Mouse (Mus musculus) neural tube, embryonic 14.5 days (tissue): ENCODE measurements around the gene Mycbpap. TPM values are rescaled to one million over a fixed set of nuclear protein-coding genes. Genes with fewer than 3 reads are reported as not detected.

Source experiments
- ATAC-seq: fragments of 200-750 bp; cut with Nextera tagmentation; 2 replicates; pipeline ENCODE4 v1.8.0; 2017; ENCODE audit warnings: low read depth, mild to moderate bottlenecking, moderate TSS enrichment, moderate library complexity
- H3K27ac ChIP-seq: fragments of 300-500 bp; sonication (generic); 2 replicates; pipeline ENCODE4 v1.5.1; 2014; ENCODE audit warnings: low read depth, mild to moderate bottlenecking, control low read depth, low read length, moderate library complexity, mixed read lengths
- H3K27me3 ChIP-seq: fragments of 300-500 bp; sonication (generic); 2 replicates; pipeline ENCODE4 v1.6.1; 2014; ENCODE audit warnings: low read length; ENCODE audit not compliant: control insufficient read depth, insufficient read depth
- H3K36me3 ChIP-seq: fragments of 300-500 bp; sonication (generic); 2 replicates; pipeline ENCODE4 v1.6.1; 2014; ENCODE audit warnings: low read length, mixed read lengths; ENCODE audit not compliant: control insufficient read depth, insufficient read depth
- H3K4me1 ChIP-seq: fragments of 300-500 bp; sonication (generic); 2 replicates; pipeline ENCODE4 v1.6.1; 2014; ENCODE audit warnings: low read length; ENCODE audit not compliant: control insufficient read depth, insufficient read depth
- H3K4me2 ChIP-seq: fragments of 300-500 bp; sonication (generic); 2 replicates; pipeline ENCODE4 v1.6.1; 2014; ENCODE audit warnings: mild to moderate bottlenecking, low read depth, low read length, control low read depth
- H3K4me3 ChIP-seq: fragments of 300-500 bp; sonication (generic); 2 replicates; pipeline ENCODE4 v1.5.1; 2014; ENCODE audit warnings: low read depth, low read length, control low read depth, mixed read lengths
- H3K9ac ChIP-seq: fragments of 300-500 bp; sonication (generic); replicated peaks from 2 replicates; pipeline ENCODE4 v1.6.1; 2014; ENCODE audit warnings: low read depth, mild to moderate bottlenecking, control low read depth, low read length, mixed read lengths
- H3K9me3 ChIP-seq: fragments of 300-500 bp; sonication (generic); 2 replicates; pipeline ENCODE4 v1.6.1; 2016; ENCODE audit warnings: low read length; ENCODE audit not compliant: control insufficient read depth
- WGBS: fragments of 180-500 bp; shearing (Covaris S2); extraction: QIAGEN DNeasy Blood & Tissue Kit; methylation state at CpG from one replicate; pipeline ENCODE4 v1.1.7; 2014; 5-methylcytosine and 5-hydroxymethylcytosine counted together
- polyA plus RNA-seq: library from polyadenylated mRNA; unstranded; fragments of >200 nt; fragmentation: Nextera tagmentation; extraction: Ambion mirVana; gene quantifications from 2 replicates; pipeline ENCODE4 v1.2.1, GENCODE M21; 2014

The Mycbpap gene
- polyA plus RNA-seq, 1 experiment from 2014 or later, result 2.0 TPM

DNA sequence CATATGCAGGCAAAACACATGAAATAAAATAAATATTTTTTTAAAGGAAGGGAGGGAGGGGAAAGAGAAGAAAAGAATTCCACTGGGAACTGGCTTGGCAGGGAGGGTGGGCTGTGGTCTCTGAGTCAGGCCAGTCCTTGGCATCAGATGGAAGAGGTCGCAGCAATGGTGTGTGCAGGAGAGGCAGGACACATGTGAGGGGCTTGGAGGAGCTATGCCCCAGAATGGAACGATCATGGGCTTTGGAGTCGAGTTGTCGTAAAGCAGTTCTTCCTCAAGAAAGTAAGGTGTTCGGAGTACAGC is 28.9 kb upstream of the Mycbpap start:
- Histone ChIP-seq H3K9ac (no peak overlapping the region), H3K36me3 (no peaks in the 10 kb centered on the region), H3K4me1 (peaks cover 6% of the 10 kb centered on the region), H3K4me3 (no peak overlapping the region), H3K27me3 (no peaks in the 10 kb centered on the region), H3K9me3 (no peaks in the 10 kb centered on the region), H3K27ac (no peak overlapping the region), H3K4me2 (no peak overlapping the region)
- ATAC-seq, result no peak
- WGBS, result 92% methylated on average over 5 of the region's 5 CpGs

DNA sequence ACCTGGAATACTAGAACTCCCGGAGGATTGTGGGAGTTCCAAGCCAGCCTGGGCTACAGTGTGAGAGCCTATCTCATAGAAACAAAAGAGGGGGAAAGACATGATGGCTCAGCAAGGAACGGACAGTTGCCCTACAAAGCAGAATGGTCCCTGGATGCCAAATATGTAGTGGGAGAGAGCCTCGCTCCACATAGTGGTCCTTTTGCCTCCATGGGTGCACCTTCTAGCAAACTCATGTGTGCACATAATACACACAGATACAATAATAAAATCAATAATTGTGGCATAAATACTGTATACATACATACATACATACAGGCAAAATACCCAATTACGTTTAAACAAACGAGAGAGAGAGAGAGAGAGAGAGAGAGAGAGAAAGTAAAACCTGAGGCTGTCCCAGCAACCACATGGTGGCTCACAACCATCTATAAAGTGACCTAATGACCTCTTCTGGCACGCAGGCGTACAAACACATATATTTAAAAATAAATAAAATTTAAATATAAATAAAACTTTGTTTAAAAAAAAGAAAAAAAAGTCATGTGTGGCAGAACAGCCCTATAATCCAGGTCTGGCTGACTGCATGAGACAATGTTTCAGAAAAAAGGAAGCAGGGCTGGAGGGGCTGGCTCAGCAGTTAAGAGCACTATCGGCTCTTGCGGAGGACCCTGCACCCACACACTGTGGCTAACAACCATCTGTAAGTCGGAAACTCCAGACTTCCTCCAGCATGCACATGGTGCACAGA is 28.3 kb upstream of the Mycbpap start:
- H3K9me3 ChIP-seq, result no peaks in the 10 kb centered on the region
- no peak overlapping the region for H3K4me2 ChIP-seq
- no peaks in the 10 kb centered on the region for H3K27me3 ChIP-seq
- WGBS, result 77% methylated on average over 10 of the region's 10 CpGs
- no peak overlapping the region for H3K4me3 ChIP-seq
- H3K27ac ChIP-seq, result no peak overlapping the region
- no peak for ATAC-seq
- H3K36me3 ChIP-seq, result no peaks in the 10 kb centered on the region
- peaks cover 6% of the 10 kb centered on the region for H3K4me1 ChIP-seq
- no peak overlapping the region for H3K9ac ChIP-seq

DNA sequence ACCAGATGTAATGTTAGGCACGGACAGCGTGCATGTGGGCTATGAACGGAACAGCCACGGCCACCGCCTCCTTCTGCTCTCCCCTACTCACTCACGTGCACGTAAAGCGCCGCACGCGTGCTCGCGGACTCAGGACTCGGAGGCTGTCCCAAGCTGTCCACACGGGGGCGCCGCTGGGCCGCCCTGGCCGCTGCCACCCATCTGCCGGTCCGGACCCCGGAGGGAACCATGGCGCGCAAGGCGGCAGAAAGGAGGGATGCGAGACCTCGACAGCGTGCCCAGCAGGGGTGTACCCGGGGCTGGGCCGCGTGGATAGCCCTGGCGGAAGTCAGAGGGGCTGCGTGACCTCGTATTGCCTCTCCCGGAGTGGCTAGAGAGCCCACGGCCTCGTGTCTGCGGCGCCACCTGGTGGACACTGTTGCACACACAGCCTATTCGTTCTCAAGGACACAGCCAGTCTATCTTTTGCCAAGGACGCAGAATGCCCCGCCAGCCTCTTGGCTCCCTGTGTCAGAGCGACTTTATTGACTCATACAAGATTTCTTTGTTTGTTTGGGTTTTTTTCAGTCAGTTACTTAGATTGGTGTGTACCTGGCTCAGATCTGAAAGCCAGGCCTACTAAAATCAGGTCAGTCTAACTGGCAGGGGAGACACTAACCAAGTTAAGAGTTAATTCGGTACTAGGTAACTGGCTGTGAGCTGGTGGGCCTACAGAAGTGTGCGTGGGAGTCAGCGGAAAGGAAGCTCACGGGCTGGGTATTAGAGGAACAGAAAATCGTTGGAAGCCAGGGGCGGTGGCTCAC is 27.5 kb upstream of the Mycbpap start, which contains the start of gene Rsad1:
Gene Rsad1 (minus strand): TSS at position 368 of the 803 bp plus-strand sequence.
- 6% methylated on average over 41 of the region's 49 CpGs for WGBS
- Histone ChIP-seq H3K4me1 (peaks cover 6% of the 10 kb centered on the region), H3K9ac (peak within 1 kb of the TSS; percentile 59), H3K4me3 (peak within 1 kb of the TSS; percentile 54), H3K9me3 (no peaks in the 10 kb centered on the region), H3K4me2 (peak within 1 kb of the TSS; percentile 91), H3K27ac (peak within 1 kb of the TSS; percentile 88), H3K36me3 (no peaks in the 10 kb centered on the region), H3K27me3 (no peaks in the 10 kb centered on the region)
- ATAC-seq, result peak; percentile 90

DNA sequence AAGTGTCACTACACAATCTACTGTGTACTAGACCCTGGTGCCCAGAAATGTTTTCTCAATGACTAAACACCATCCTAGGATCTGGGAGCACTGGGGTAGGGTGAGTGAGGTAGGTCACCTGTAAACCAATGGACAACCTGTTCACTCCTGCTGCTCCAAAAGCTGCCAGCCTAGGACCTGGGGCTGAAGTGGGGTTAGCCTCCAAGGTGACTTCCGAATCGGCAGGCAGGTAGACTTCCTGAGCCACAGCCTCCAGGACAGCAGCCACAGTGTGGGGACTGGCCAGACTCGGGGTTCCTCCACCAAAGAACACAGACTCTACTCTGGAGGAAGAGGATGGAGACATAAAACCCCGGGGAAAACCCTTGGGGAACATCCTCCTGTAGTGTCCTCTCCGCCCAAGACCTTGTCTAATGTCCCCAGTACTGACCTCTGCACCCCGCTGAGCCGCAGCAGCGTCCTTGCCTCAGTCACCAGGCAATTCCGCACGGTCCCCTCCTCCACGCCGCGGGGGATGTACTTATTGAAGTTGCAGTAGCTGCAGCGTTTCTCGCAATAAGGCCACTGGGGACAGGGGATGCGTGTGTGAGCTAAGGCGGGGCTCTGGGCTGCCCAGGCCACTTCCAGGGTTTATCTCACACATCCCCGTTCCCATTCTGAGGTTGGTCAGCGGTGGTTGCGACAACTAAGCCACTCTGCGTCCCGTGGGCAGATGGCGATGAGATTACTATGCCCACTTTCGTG is 26.7 kb upstream of the Mycbpap start:
- WGBS, result 10% methylated on average over 24 of the region's 24 CpGs
- Histone ChIP-seq H3K9ac (peak overlapping the region; percentile 59), H3K4me1 (peaks cover 6% of the 10 kb centered on the region), H3K27me3 (no peaks in the 10 kb centered on the region), H3K27ac (peak overlapping the region; percentile 88), H3K9me3 (no peaks in the 10 kb centered on the region), H3K36me3 (no peaks in the 10 kb centered on the region), H3K4me3 (peak overlapping the region; percentile 54), H3K4me2 (peak overlapping the region; percentile 91)
- peak; percentile 58 for ATAC-seq

DNA sequence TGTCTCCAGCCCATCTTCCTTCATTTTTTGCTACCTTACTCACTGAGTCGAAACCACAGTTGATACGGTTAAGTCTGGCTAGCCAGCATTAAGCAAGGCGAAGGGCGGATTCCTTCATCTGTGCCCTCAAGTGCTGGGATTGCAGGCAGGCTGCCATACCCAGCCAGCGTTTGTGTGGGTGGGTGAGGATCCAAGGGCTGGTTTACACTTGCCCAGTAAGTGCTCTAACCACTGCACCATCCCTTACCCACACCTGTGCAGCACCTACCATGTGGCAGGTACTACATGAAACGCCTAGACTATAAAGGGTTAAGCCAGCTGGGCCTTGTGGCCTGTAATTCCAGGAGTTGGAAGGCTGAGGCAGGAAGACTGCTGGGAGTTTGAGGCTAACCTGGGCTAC is 25.7 kb upstream of the Mycbpap start:
- no peak overlapping the region for H3K4me2 ChIP-seq
- no peak overlapping the region for H3K4me3 ChIP-seq
- H3K27me3 ChIP-seq, result no peaks in the 10 kb centered on the region
- H3K9ac ChIP-seq, result no peak overlapping the region
- no peak overlapping the region for H3K27ac ChIP-seq
- no peak for ATAC-seq
- no peaks in the 10 kb centered on the region for H3K36me3 ChIP-seq
- WGBS, result 96% methylated on average over 6 of the region's 6 CpGs
- H3K4me1 ChIP-seq, result peaks cover 6% of the 10 kb centered on the region
- no peaks in the 10 kb centered on the region for H3K9me3 ChIP-seq

DNA sequence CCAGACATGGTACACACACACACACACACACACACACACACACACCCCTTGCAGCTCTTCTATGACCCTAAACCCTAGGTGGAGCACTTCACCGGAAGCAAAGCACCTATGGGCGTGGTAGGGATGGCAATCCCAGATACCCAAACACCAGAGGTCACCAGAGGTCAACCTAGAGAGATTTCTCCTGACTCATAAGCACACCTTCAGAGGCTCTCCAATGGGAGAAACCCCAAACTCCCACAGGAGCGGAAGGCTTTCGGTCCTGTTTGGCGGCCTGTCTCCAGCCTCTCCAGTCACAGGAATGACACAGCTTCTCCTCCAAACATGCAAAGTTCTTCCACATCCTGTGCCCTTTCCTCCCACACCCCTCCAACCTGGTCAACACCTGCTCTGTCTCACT is 24.8 kb upstream of the Mycbpap start:
- H3K9me3 ChIP-seq, result no peaks in the 10 kb centered on the region
- 94% methylated on average over 5 of the region's 5 CpGs for WGBS
- no peak overlapping the region for H3K9ac ChIP-seq
- ATAC-seq, result no peak
- no peaks in the 10 kb centered on the region for H3K36me3 ChIP-seq
- no peaks in the 10 kb centered on the region for H3K27me3 ChIP-seq
- no peak overlapping the region for H3K27ac ChIP-seq
- no peak overlapping the region for H3K4me3 ChIP-seq
- no peak overlapping the region for H3K4me2 ChIP-seq
- H3K4me1 ChIP-seq, result peaks cover 6% of the 10 kb centered on the region

DNA sequence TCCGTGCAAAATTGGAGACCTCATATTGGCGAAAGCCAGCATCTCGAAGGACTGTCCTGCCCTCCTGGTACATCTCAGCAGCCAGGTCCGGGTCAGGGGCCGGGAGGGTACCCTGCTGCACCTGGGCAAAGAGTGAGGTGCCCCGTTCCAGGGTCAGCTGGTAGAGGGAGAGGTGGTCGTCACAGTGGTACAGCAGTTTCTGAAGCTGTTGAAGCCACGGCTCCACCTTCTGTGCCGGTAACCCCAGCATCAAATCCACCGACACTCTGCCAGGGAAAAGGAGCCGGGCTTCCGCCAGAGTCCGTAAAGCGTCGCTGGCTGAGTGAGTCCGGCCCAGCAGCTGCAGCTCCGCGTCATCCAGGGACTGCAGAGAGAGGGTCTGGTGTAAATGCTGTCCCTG is 22.9 kb upstream of the Mycbpap start:
- no peaks in the 10 kb centered on the region for H3K9me3 ChIP-seq
- H3K4me3 ChIP-seq, result no peak overlapping the region
- H3K36me3 ChIP-seq, result no peaks in the 10 kb centered on the region
- H3K9ac ChIP-seq, result no peak overlapping the region
- WGBS, result 41% methylated on average over 18 of the region's 18 CpGs
- H3K4me1 ChIP-seq, result peaks cover 6% of the 10 kb centered on the region
- H3K27me3 ChIP-seq, result no peaks in the 10 kb centered on the region
- H3K4me2 ChIP-seq, result no peak overlapping the region
- H3K27ac ChIP-seq, result no peak overlapping the region
- no peak for ATAC-seq

DNA sequence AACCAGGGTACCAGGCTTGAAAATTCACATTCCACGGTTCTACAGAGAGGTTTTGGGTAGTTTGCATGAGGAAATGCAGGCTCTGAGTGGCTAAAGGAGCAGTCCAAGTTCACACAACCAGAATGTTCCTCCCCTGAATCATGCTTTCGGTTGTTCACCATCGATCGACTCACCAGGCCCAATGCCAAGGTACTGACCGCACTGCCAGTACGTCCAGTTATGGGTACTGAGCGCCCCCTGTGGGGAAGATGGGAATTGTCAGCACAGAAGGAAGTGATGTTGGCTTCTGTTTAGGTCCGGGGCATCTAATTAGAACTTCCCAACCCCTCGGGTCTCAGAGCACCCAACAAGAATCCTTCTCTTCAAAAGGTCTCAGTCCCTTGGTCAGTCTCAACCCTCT is 22.4 kb upstream of the Mycbpap start:
- no peak overlapping the region for H3K27ac ChIP-seq
- no peak overlapping the region for H3K4me2 ChIP-seq
- no peaks in the 10 kb centered on the region for H3K27me3 ChIP-seq
- WGBS, result 37% methylated on average over 9 of the region's 9 CpGs
- no peaks in the 10 kb centered on the region for H3K36me3 ChIP-seq
- no peak for ATAC-seq
- H3K4me3 ChIP-seq, result no peak overlapping the region
- H3K4me1 ChIP-seq, result peaks cover 6% of the 10 kb centered on the region
- H3K9me3 ChIP-seq, result no peaks in the 10 kb centered on the region
- H3K9ac ChIP-seq, result no peak overlapping the region

DNA sequence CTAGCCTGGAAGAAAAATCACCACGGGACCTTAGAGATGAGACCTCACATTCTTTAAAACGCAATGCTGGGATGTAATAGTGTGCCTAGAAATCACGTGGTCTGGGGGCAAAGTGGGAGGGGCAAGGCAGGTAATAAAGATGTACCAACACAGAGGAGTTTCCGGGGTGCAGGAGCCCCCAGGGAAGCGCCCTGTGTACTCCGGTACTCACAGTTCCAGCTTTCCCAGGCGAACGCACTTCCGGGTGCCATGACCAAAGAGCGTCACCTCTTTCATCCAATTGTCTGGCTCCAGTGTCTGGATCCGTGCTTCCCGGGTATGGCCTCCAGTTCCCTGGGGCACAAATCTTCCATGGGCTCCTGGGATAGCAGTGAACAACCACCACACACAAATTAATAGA is 21.8 kb upstream of the Mycbpap start:
- WGBS, result 82% methylated on average over 12 of the region's 12 CpGs
- no peak overlapping the region for H3K27ac ChIP-seq
- H3K4me3 ChIP-seq, result no peak overlapping the region
- H3K36me3 ChIP-seq, result no peaks in the 10 kb centered on the region
- ATAC-seq, result no peak
- no peaks in the 10 kb centered on the region for H3K9me3 ChIP-seq
- peaks cover 5% of the 10 kb centered on the region for H3K4me1 ChIP-seq
- H3K9ac ChIP-seq, result no peak overlapping the region
- H3K4me2 ChIP-seq, result no peak overlapping the region
- H3K27me3 ChIP-seq, result no peaks in the 10 kb centered on the region
